Mouse (Mus musculus) liver, adult 2 months (tissue): Measurements from ENCODE around the gene Ncoa7. TPM values are rescaled to one million over a fixed set of nuclear protein-coding genes. Genes with fewer than 3 reads are reported as not detected.
A peak's percentile ranks its signal among the peaks of the same experiment; 100 is the strongest.

Source experiments
- DNase-seq: peaks from one replicate; pipeline ENCODE4 v3.0.0-alpha.2; 2011; ENCODE audit warnings: low read depth, low spot score; ENCODE audit errors: extremely low read depth
- H3K27ac ChIP-seq: fragments of 200-500 bp; replicated peaks from 2 replicates; pipeline ENCODE4 v1.5.1; 2012; ENCODE audit warnings: low read depth, mild to moderate bottlenecking, control low read depth, inconsistent platforms, low read length; ENCODE audit not compliant: insufficient read depth
- H3K27me3 ChIP-seq: fragments of 200-500 bp; 2 replicates; pipeline ENCODE4 v1.6.1; 2012; ENCODE audit warnings: mild to moderate bottlenecking, moderate library complexity, low read length, inconsistent platforms; ENCODE audit not compliant: control insufficient read depth, insufficient read depth
- H3K36me3 ChIP-seq: fragments of 200-500 bp; 2 replicates; pipeline ENCODE4 v1.6.1; 2012; ENCODE audit warnings: low read length, inconsistent platforms; ENCODE audit not compliant: control insufficient read depth, insufficient read depth
- H3K4me1 ChIP-seq: fragments of 200-500 bp; 2 replicates; pipeline ENCODE4 v1.6.1; 2011; ENCODE audit warnings: low read length; ENCODE audit not compliant: control insufficient read depth, insufficient read depth
- H3K4me3 ChIP-seq: fragments of 200-500 bp; 2 replicates; pipeline ENCODE4 v1.5.1; 2011; ENCODE audit warnings: low read depth, mild to moderate bottlenecking, control low read depth, low read length, moderate library complexity; ENCODE audit not compliant: insufficient read depth
- H3K79me2 ChIP-seq: fragments of 200-500 bp; 2 replicates; pipeline ENCODE4 v1.6.1; 2012; ENCODE audit warnings: inconsistent platforms, mild to moderate bottlenecking, low read length, moderate library complexity; ENCODE audit not compliant: control insufficient read depth, insufficient read depth
- H3K9ac ChIP-seq: fragments of 200-500 bp; 2 replicates; pipeline ENCODE4 v1.6.1; 2012; ENCODE audit warnings: low read depth, mild to moderate bottlenecking, control low read depth, inconsistent platforms, low read length
- CTCF ChIP-seq: fragments of 200-500 bp; IDR thresholded peaks from 2 replicates; pipeline ENCODE4 v1.5.1; 2011; ENCODE audit warnings: low read depth, low read length, control low read depth
- POLR2A ChIP-seq: fragments of 200-500 bp; IDR thresholded peaks from 2 replicates; pipeline ENCODE4 v1.6.1; 2011; ENCODE audit warnings: low read length, control low read depth; ENCODE audit not compliant: insufficient read depth; ENCODE audit errors: extremely low read depth
- WGBS: fragments of 180-500 bp; shearing (Covaris S2); methylation state at CpG from one replicate; pipeline ENCODE4 v1.1.7; 2018; 5-methylcytosine and 5-hydroxymethylcytosine counted together
- polyA plus RNA-seq: library from polyadenylated mRNA; depleted of rRNA; stranded (reverse); fragments of >200 nt; gene quantifications from 2 replicates; pipeline ENCODE4 v1.2.3, GENCODE M21; 2012
- total RNA-seq: library from RNA; depleted of rRNA; stranded (reverse); fragments of >200 nt; gene quantifications from 2 replicates; pipeline ENCODE4 v1.2.3, GENCODE M21; 2014

Ncoa7 gene
- total and polyA plus RNA-seq, 2 experiments: 0.27 to 2.1 TPM

- Histone ChIP-seq H3K36me3 (peaks cover 3% of the 10 kb centered on the region), H3K4me3 (peak overlapping the region; percentile 80), H3K27me3 (no peaks in the 10 kb centered on the region), H3K27ac (peak overlapping the region; percentile 97), H3K79me2 (no peaks in the 10 kb centered on the region; the same call in 1 of the 2 replicates), H3K9ac (peak overlapping the region; percentile 93), H3K4me1 (no peaks in the 10 kb centered on the region; the same call in 1 of the 2 replicates)
- peak; percentile 38; the same call in 1 of the 2 replicates for TF ChIP-seq POLR2A
- TF ChIP-seq CTCF: peak; percentile 24; the same call in 1 of the 2 replicates
- 1% methylated on average over 49 of the region's 49 CpGs for WGBS
- DNase-seq: peak; percentile 93
These were observed 184.8 kb downstream of the Ncoa7 start for GRCm38 (mm10) chr10:30618091-30618917.

GRCm38 (mm10) chr10:30613039-30613438 is 190.1 kb downstream of the Ncoa7 start:
- Histone ChIP-seq H3K4me1 (no peaks in the 10 kb centered on the region; the same call in 1 of the 2 replicates), H3K9ac (no peak overlapping the region), H3K4me3 (no peak overlapping the region), H3K27ac (no peak overlapping the region), H3K27me3 (no peaks in the 10 kb centered on the region), H3K36me3 (peaks cover 29% of the 10 kb centered on the region), H3K79me2 (no peaks in the 10 kb centered on the region; the same call in 1 of the 2 replicates)
- no peak for DNase-seq
- 92% methylated on average over 4 of the region's 4 CpGs for WGBS
- no peak for TF ChIP-seq POLR2A
- no peak for TF ChIP-seq CTCF

GRCm38 (mm10) chr10:30609614-30610013 is 193.5 kb downstream of the Ncoa7 start:
- Histone ChIP-seq H3K27ac (no peak overlapping the region), H3K79me2 (no peaks in the 10 kb centered on the region), H3K36me3 (peaks cover 34% of the 10 kb centered on the region), H3K9ac (no peak overlapping the region), H3K4me1 (no peaks in the 10 kb centered on the region), H3K4me3 (no peak overlapping the region), H3K27me3 (no peaks in the 10 kb centered on the region)
- TF ChIP-seq CTCF (no peak), POLR2A (no peak)
- DNase-seq: no peak

- Histone ChIP-seq H3K4me1 (no peaks in the 10 kb centered on the region), H3K36me3 (peaks cover 30% of the 10 kb centered on the region), H3K27me3 (no peaks in the 10 kb centered on the region), H3K9ac (no peak overlapping the region), H3K79me2 (no peaks in the 10 kb centered on the region), H3K4me3 (no peak overlapping the region), H3K27ac (no peak overlapping the region)
- no peak for DNase-seq
- WGBS: 85% methylated on average over 2 of the region's 2 CpGs
- TF ChIP-seq POLR2A (no peak), CTCF (no peak)
These were observed 195.0 kb downstream of the Ncoa7 start for GRCm38 (mm10) chr10:30608109-30608508.

GRCm38 (mm10) chr10:30600542-30600966 is 202.6 kb downstream of the Ncoa7 start, which contains the start of gene Trmt11:
Gene Trmt11 (minus strand): TSS chr10:30600749.
- Histone ChIP-seq H3K4me3 (peak within 1 kb of the TSS; percentile 81), H3K36me3 (peaks cover 9% of the 10 kb centered on the region), H3K27ac (peak within 1 kb of the TSS; percentile 66), H3K4me1 (0 out of 2 replicates have a peak, but pooled peaks cover 2% of the 10 kb centered on the region), H3K9ac (peak within 1 kb of the TSS; percentile 88), H3K79me2 (peaks cover 10% of the 10 kb centered on the region; the same call in 1 of the 2 replicates), H3K27me3 (no peaks in the 10 kb centered on the region)
- under 1% methylated on average over 28 of the region's 28 CpGs for WGBS
- peak; percentile 75 for DNase-seq
- TF ChIP-seq POLR2A (peak; percentile 64), CTCF (no peak)

- peak; percentile 49 for DNase-seq
- under 1% methylated on average over 27 of the region's 27 CpGs for WGBS
These were observed 203.0 kb downstream of the Ncoa7 start for GRCm38 (mm10) chr10:30600094-30600534.

More at GRCm38 (mm10) chr10:30600094-30600534, 203.0 kb downstream of the Ncoa7 start:
- Histone ChIP-seq H3K27ac (no peak overlapping the region), H3K9ac (peak overlapping the region; percentile 88), H3K36me3 (peaks cover 7% of the 10 kb centered on the region), H3K4me3 (peak overlapping the region; percentile 81), H3K27me3 (no peaks in the 10 kb centered on the region), H3K4me1 (0 out of 2 replicates have a peak, but pooled peaks cover 2% of the 10 kb centered on the region), H3K79me2 (peaks cover 10% of the 10 kb centered on the region; the same call in 1 of the 2 replicates)
- TF ChIP-seq CTCF (no peak), POLR2A (no peak)
